Mouse (Mus musculus): ENCODE data around the gene Rxra. TPM values are rescaled to one million over a fixed set of nuclear protein-coding genes. Genes with fewer than 3 reads are reported as not detected.

Gene Rxra
- polyA plus RNA-seq, 1 experiment from 2014 or later: 5.5 TPM

DNA sequence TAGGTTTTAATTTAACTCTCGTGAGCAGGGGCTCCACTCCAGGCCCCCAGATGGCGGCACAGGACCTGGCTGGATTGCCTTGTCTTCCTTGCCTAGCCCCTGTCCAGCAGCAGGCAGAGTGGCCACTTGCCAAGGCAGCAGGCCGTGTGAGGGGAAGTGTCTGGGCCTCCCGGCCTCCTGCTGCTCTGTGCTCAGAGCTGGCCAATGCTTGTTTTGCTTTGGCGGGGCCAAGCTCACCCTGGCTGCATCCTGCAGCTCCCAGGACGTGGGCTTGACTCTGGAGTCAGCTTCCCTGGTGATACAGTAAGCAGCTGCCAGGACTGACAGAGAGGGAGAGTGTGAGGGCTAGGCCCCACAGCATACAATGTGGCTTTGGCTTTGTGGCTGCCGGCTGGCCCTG is 23.3 kb downstream of the Rxra start:
- DNase-seq (ENCODE audit: low spot score): no peak

DNA sequence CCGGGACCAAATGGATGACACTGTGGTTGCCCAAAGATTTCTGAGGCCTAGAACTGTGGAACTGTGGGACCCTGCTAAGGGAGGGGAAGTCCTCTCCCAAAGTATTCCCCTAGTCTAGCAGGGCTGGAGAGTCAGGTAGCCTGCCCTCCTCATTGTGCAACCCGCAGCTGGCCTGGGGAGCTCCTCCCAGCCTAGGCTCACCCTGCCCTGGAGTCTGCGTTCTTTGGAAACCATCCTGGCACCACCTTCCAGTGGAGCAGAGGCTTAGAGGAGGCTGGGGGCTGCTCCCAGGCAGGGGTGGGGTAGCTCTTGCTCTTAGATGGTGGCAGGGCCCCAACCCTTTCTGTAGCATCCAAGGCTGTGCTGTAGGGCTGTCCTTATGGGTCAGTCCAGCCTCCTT is 26.0 kb downstream of the Rxra start:
- DNase-seq (ENCODE audit: low spot score): no peak

DNA sequence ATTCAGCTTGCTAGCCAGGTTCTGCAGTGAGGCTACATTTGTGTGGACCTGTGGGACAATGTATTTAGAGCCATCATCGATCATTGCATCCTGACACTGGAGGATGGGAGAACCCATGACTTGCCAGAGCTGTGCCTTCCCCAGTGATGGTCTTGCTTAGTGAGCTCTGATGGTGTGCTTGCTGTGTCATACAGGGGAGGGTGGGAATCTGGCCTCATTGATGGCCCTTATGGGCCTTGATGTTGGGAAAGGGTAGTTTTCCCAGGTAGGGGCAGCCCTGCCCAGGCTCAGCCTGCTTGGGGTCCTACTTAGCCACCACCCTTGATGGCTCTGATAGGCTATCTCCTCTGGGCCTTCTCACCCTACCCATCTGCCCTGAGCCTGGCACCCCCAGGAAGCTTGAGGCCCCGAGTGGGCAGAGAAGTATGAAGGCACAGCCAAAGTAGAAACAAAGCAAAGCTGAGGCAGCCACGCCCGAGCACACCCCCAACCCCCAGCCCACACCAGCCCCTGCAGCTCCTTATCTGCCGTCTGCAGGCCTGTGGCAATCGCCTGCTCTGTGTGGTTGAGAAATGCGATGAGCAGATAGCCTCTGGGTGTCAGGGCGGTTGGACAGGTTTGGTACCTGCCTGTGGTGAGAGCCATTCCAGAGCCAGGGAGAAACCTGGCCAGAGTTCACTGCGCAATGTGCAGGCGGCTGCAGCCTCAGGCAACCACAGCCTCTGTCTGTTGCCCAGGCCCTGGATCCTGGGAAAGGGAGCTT is 26.8 kb downstream of the Rxra start:
- no peak for DNase-seq (ENCODE audit: low spot score)

DNA sequence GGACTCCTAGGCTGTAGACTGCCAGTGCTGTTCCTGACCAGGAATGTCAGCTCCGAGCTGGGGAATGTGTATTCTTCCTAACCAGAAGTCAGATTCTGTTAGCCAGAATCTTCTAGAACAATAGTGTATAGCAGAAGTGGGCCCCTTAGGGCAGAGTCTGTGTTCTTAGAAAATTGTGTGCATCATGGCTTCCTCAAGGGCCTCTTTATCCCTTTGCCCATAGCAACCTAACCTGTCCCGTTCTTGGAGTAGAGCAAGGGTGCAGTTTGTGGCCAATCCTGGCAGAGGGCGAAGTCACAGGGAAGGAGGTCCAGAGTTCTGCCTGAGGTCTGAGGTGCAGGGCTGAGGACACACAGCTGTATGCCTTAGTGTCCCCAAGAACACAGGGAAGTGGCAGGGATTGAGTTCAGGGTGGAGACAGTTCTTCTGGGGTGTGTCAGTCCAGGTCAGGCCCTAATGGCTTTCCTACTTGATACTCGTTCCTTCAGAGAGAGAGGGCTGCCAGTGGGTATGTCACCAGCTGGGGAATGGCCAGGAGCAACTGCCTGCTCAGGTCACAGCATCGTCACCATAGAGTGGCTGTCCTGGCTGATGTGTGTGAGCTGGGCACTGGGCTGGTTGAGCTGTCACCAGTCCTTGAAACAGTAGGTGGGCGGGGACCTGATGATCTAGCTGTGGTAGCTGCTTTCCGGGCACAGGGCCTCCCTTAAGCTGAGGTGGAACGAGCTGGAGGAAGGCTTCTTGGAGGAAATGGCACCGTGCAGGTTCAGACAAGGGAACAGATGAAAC is 27.8 kb downstream of the Rxra start:
- peak; percentile 22 for DNase-seq (ENCODE audit: low spot score)

DNA sequence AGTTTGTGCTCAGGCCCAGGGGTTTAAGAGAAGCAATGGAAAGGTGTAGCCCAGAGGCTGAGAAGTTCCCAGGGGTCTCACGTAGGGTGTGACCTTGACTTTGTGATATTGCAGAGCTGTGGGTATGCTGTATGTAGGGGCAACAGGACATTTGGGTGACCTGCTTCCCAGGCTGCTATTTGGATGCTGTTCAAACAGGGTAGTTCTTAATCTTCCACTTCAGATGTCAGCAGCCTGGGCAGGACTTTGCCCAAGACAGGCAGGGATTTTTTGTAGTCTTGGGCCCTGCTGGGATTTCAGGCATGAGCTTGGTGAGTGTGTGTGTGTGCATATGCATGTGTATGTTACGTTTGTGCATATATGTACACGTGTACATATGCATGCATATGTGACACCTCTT is 28.4 kb downstream of the Rxra start:
- DNase-seq (ENCODE audit: low spot score): no peak

DNA sequence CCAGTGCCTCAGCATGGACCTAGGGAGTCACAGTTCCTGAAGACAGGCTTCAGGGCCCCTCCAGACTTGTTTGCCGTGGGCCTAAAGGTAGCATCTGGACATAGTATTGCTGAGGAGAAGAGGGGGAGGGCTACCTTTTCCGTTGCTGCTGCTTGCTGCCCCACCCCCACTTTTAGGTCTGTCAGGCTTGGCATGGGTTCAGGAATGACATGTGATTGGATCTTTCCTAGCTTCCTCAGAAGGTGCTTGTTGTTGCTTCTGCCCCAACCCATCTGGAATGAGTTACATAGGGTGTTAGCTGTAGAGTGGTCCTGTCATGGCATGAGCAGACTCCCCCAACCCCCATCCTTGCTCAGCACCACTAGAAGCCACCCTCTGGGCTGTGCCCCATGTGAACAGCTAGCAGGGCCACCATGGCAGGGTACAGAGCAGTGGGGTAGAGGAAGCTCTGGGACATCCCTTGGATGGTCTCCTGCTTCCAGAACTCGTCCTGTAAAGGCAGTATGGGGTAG is 34.7 kb downstream of the Rxra start:
- DNase-seq (ENCODE audit: low spot score): no peak

DNA sequence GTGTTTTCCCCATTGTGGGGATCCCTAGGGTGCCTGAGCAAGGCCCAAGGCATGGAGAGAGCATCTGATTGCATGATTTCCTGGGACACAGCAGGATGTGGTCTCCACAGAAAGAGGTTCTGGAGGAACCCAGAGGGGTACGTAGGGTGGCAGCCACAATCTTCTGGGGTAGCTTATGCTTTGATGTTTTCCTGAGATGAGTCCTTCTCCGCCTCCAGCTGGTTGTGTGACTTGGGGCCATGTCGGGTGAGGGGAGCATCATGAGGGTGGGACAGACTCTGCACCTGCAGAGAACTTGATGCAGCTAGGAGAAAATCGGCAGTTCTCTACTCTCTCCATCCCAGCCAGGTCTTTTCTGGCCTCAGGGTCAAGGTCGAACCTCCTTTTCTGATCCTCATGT is 36.4 kb downstream of the Rxra start:
- DNase-seq (ENCODE audit: low spot score): peak; percentile 81

DNA sequence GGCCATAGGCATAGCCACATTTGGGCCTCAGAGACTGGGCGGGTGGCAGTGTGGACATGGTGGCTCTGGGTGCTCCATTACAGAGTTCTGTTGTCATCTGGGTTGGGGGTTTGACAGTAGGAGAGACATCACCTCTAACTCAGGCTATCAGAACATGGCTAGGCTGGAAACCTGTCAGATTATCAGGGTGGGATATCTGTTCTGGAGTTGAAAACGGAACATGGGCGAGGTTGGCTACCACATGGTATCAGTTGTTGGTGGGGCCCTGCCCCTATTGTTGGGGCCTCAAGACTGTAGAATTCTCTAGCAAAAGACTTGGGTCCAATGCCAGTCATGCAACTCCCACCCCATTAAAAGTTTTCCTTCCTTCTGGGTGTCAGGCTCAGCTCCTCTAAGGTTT is 37.1 kb downstream of the Rxra start:
- DNase-seq (ENCODE audit: low spot score): no peak

DNA sequence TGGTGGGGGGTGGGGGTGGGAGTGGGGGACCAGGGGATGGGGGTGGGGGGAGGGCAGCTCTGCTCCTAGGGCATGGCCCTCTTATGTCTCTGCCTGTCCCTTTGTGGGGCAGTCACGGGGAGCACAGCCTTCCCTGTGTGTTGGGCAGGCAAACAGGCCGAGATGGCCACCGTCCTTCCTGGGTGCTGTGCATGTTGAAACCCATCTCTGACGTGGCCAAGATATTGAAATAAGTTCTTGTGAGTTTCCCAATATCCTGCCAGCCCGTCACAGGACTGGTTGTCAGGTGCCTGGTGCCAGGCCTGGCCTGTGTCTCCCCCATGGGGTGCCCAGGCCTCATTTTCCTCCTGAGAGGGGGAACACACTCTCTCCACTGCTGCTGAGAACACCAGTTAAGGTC is 37.9 kb downstream of the Rxra start:
- no peak for DNase-seq (ENCODE audit: low spot score)

DNA sequence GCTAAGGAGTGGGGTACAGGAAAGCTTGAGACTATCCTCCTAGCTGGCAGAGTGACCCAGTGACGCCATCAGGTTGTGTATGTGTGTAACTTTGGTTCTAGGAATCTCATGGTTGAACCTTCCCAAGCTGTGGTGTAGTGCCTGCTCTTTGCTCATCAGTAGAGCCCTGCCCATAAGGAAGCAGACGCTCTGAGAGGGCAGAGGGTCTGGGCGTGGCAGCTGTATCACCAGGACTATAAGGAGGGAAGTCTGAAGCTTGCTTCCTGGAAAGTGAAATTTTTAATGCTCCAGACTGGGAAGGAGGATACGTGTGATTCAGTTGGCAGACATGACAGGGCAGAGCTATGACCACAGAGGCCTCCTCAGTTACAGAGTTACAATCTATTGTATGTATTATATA is 39.0 kb downstream of the Rxra start:
- no peak for DNase-seq (ENCODE audit: low spot score)

DNA sequence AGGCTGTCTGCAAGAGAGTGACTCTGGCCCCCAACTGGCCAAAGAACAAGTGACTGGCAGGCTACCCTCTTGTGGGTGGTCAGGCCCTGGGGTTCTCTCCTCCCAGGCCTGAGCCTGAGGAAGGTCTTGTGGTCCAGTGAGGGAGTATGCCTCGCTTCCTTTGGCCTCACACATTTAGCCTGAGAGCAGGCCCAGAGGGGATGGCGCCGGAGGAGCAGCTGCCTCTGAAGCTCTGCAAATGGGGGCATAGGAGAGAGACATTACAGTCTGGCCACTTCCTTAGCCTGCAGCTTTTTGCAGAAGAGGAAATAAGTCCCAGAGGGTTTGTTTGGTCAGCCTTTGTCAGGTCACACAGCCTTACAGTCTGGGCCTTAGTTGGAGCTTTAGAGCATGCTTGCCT is 40.1 kb downstream of the Rxra start:
- no peak for DNase-seq (ENCODE audit: low spot score)

DNA sequence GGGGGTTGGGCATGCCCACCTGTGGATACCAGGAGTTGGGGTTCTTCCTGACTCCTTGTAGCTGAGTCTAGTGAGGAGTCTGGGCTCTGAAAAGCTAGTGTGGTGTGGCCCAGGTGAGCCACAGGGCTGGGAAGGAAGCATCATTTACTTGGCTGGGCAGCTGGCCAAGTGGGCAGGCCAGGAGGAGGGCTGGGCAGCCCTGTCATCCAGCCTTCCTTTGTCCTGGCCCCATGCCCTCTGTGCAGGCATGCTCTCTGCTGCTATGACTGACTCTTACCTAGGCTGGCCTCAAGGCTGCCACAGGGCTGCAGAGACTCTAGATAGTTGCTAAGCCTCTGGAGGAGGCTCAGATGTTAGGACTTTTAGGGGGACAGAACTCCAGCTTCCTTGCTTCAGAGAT is 42.0 kb downstream of the Rxra start:
- no peak for DNase-seq (ENCODE audit: low spot score)

DNA sequence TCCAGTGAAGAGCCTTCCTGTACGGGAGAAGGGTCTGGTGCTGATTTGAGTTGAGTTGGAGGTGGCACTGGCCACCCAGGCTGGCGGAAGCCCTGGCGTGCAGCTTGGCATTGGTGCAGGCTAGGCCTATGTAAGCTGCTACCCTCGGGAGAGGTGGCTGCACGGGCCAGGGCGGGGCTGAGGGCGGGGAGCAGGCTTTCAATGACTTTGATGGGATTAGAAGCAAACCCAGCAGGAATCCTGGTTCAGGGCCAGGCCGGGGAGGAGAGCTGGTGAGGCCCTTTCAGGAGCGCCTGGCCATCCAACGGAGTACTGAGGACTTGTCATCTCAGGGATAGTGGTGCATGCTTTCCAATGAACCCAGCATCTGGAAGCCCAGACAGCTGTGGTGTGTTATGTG is 43.4 kb downstream of the Rxra start:
- no peak for DNase-seq (ENCODE audit: low spot score)

DNA sequence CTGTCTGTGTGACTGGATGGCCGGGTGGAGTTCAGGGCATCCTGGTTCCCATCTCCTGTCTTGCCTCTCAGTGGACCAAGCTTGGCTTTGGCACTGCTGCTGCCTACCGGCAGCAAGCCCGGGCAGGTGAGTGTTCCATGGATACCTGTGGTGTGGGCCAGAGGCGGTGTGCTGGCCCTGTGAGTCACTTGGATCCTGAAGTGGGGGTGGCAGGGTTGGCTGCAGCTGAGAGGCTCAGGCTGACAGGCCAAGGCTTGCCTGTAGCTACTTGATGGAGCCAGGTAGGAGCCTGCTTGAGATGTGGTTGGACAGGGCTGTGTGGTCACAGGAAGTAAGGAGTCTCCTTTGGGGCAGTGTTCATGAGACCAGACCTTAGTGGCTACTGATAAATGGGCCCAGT is 45.4 kb downstream of the Rxra start:
- no peak for DNase-seq (ENCODE audit: low spot score)

DNA sequence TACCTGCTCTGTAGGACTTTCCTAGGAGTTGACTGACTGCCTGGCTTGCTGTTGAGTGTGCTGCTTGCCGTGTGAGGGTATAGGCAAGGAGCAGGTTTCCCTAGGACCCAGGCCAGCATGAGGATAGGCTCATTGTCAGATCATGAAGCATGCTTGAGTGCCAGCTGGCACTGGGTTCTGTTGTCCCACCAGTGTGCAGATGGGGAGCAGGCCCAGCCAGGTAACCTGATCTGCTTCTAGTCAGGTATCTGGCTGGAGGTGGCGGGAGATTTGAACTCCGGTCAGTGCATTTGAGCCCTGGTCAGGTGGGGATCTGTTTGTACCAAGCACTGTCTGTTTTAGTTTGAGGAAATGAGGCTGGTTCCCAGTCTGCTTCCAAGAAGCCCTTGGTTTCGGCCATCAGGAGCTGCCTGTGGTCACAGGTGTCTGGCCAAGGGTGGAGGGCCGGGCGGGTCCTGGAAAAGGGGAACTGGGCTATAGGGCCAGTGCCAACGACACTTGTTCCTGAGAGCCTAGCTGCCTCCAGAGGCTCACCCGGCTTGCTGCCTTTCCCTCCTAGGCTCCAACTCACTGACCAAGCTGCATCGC is 48.6 kb downstream of the Rxra start:
- no peak for DNase-seq (ENCODE audit: low spot score)

DNA sequence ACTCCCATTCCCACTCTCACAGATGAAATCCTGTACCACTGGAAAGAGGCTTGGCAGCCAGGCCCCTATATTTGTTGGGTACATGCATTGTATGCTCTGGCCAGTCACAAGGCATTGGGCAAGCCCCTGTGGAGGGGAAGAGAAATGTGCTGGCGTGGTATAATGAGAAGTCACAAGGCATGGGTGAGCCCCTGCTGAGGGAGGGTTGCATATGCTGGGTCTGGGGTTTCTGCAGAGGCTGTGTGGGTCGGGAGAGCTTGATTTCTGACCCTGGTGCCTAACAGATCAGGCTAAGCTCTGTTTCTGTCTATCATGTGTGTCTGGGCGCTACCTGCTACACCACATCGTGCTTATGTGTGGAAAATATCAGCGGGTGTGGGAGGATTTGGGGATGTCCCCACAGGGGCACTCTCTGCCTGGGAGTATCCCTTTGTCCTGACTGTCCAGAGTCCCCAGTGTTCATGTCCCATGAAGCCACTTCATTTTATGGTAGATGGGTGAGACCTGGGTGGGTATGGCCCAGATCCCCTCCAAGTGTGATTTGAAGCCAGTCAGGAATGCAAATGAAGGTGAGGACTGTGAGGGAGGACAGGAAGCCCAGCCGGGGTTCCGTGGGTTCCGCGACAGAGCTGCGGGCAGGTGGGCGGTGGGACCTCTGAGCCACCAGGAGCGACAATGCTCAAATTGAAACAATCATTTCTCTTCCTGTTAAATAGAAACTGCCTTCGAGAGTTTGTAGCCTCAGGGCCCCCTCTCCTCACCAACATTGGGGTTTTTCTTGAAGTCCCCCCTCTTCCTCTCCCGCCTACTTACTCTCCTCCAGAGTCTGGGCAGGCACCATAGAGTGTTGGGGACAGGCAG is 52.0 kb downstream of the Rxra start:
- peak; percentile 18 for DNase-seq (ENCODE audit: low spot score)

DNA sequence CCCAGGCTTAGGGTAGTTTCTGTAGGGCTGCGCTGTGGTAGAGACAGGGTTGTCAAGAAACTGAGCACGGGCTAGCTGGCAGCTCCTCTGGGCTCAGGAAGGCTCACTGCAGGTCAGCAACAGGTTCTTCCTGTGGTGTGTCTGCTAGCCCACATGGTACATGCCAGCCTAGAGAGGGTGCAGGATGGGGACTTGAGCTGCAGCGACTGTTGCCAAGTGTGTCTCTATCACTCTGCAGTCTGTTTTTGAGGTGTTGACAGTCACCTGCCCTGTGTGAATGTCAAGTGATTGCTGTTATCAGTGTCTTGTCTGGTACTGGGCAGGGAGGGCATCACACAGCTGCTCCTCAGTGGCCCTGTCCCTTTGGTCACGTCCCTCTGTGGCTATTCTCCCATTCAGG is 52.8 kb downstream of the Rxra start:
- no peak for DNase-seq (ENCODE audit: low spot score)

DNA sequence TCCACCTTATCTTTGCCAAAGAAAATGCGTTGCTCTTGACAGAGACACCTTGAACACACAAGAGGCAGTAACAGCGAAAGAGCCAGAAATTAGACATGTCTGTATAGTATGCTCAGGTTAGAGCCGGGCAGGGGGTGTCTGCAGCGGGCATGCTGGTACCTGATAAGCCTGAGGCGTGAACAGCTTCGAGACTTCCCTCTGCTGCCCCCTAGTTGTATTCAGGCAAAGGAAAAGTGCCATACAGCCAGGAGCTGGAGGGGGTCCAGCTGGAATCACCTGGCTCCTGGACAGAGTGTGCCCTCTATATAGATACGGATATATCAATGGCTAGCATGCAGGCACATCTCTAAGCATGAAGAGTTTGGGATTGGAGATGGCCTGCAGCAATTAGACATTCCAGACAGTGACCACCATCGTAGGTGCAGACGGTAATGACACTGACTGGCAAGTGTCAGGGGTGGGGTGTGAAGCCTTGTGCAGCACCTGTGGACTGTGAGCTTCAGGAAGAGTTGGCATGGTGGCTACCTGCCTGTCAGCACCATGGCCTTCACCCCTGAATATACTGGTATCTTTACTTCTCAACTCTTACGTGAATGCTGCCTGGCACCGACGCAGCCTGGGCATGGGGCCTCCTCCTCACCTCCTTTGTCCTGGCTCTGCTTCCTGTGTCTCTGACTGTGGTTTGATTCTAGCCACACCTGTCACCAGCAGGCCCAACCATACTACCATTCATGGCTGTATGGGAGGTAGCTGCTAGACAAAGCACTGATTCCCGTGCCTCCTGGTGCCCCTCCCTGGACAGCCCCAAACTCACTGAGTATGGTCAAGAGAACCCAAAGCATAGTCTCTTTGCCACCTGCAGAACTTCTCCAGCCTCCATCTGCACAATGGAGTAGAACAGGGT is 54.0 kb downstream of the Rxra start:
- DNase-seq (ENCODE audit: low spot score): peak; percentile 61

DNA sequence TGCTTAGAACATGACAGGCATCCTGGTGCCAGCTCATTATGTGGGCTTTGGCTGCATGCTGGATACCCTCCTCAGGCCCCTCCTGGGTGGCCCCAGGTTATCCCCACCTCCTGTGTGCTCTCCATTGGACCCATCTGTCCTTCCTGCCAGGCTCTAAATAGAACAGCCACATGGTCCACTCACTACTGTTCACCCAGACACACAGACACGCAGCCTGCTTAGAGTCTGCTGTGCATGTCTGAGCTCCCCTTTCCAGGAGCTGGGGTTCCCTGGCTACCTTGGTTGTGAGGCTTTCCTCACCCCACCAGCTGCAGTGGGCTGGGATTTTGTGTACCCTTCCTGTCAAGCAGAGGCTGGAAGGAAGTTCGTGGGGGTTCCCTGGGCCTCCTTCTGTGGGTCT is 56.8 kb downstream of the Rxra start:
- no peak for DNase-seq (ENCODE audit: low spot score)

DNA sequence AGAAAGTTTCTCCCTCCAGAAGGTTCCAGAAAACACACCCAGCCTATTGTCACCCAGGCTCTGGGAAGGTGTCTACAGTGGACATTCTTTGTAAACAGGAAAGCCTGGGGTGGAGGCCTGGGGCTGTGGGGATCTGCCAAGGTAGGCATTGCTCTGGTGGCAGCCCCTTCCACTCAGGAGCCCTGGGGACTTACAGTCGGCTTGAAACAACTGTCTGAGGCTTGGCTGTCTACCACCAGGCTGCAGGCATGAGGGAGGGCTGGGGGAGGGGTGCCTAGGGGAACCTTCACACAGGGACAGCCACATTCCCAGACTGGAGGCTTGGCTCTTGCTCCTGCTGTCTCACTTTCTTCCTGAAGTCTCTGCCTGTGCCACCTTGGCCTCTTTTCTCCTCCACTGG is 58.1 kb downstream of the Rxra start:
- no peak for DNase-seq (ENCODE audit: low spot score)

Measured in thymus, postnatal 0 days (tissue).